Mouse (Mus musculus) CD4-positive naive resting alpha-beta T cell, adult 57 days (primary cell): ENCODE measurements around the gene Mybl2. TPM values are rescaled to one million over a fixed set of nuclear protein-coding genes. Genes with fewer than 3 reads are reported as not detected.

Experiments
- total RNA-seq: library from RNA; stranded (reverse); gene quantifications from one replicate; pipeline ENCODE4 v1.2.4, GENCODE M21; 2023

Mybl2 gene
- total RNA-seq: 2.5 TPM

GRCm38 (mm10) chr2:163054335-163054840 is at the start of gene Mybl2:
TSS of gene Mybl2 (plus strand) at chr2:163054687.

GRCm38 (mm10) chr2:163016916-163017743 is 37.4 kb upstream of the Mybl2 start, which contains the start of gene Ift52:
TSS of gene Ift52 (plus strand) at chr2:163017354.

GRCm38 (mm10) chr2:163087728-163088127 is 33.2 kb downstream of the Mybl2 start, which contains the start of gene Gtsf1l:
TSS of gene Gtsf1l (minus strand) at chr2:163087855.

Other genes starting within 250 kb of the Mybl2 start
- gene Srsf6, start 123.2 kb upstream of the Mybl2 start, total RNA-seq: 384 TPM
- not detected for gene L3mbtl1, start 111.2 kb upstream of the Mybl2 start, total RNA-seq
- gene Sgk2, start 67.4 kb upstream of the Mybl2 start, total RNA-seq: not detected
- 22.9 TPM for gene Ift52, start 37.3 kb upstream of the Mybl2 start, total RNA-seq
- gene Gtsf1l, start 33.2 kb downstream of the Mybl2 start, total RNA-seq: not detected
- 1.4 TPM for gene Tox2, start 148.4 kb downstream of the Mybl2 start, total RNA-seq